Mouse (Mus musculus) CH12.LX (cell line): ENCODE results near the gene Apoa5. TPM values are rescaled to one million over a fixed set of nuclear protein-coding genes. Genes with fewer than 3 reads are reported as not detected.

Experiments
- DNase-seq: peaks from one replicate; pipeline ENCODE4 v3.0.0-alpha.2; 2013; ENCODE audit errors: extremely low read depth
- H3K27ac ChIP-seq: 2 replicates; pipeline ENCODE4 v1.5.1; 2012; ENCODE audit warnings: low read depth, mild to moderate bottlenecking, control low read depth, moderate library complexity; ENCODE audit not compliant: insufficient read depth
- H3K27me3 ChIP-seq: replicated peaks from 2 replicates; pipeline ENCODE3; 2012; ENCODE audit warnings: inconsistent platforms
- H3K36me3 ChIP-seq, 2 experiments: replicated peaks in 1 of 2; 2 replicates each; pipeline versions ENCODE3 to v1.6.1; 2012; ENCODE audit warnings: inconsistent platforms in 1 of 2, low read length in 1 of 2, mild to moderate bottlenecking in 1 of 2, mixed read lengths in 1 of 2, moderate library complexity in 1 of 2; ENCODE audit not compliant: control insufficient read depth in 1 of 2, insufficient read depth in 1 of 2
- H3K4me1 ChIP-seq, 2 experiments: 2 replicates each; pipeline ENCODE4 v1.6.1; 2012; ENCODE audit warnings: inconsistent platforms in 1 of 2, moderate library complexity in 1 of 2; ENCODE audit not compliant: insufficient read depth in 2 of 2, control insufficient read depth in 1 of 2
- H3K4me2 ChIP-seq: 2 replicates; pipeline ENCODE4 v1.6.1; 2012; ENCODE audit warnings: low read depth, mild to moderate bottlenecking, control low read depth; ENCODE audit not compliant: poor library complexity, insufficient read depth, severe bottlenecking
- H3K4me3 ChIP-seq, 3 experiments: fragments of 150-350 bp in 1 of 3; sonication (generic) in 1 of 3; replicated peaks in 1 of 3; 2 replicates each; pipeline versions ENCODE3 to v1.5.1; 2011 to 2012; ENCODE audit warnings: low read depth in 2 of 3, low read length in 2 of 3, mild to moderate bottlenecking in 2 of 3, moderate library complexity in 2 of 3, control low read depth in 1 of 3, improper control_type of control experiment in 1 of 3, inconsistent platforms in 1 of 3, mixed read lengths in 1 of 3; ENCODE audit not compliant: poor library complexity in 1 of 3
- H3K79me2 ChIP-seq: replicated peaks from 2 replicates; pipeline ENCODE4 v1.6.1; 2012; ENCODE audit warnings: mild to moderate bottlenecking, moderate library complexity; ENCODE audit not compliant: control insufficient read depth, poor library complexity, insufficient read depth, severe bottlenecking; ENCODE audit errors: extremely low read depth
- H3K9ac ChIP-seq: 2 replicates; pipeline ENCODE4 v1.6.1; 2012; ENCODE audit warnings: low read depth, mild to moderate bottlenecking, control low read depth, moderate library complexity; ENCODE audit not compliant: insufficient read depth
- H3K9me3 ChIP-seq: replicated peaks from 2 replicates; pipeline ENCODE3; 2012; ENCODE audit warnings: low read length, inconsistent platforms, mixed read lengths
- BHLHE40 ChIP-seq: IDR thresholded peaks from 2 replicates; pipeline ENCODE4 v1.6.1; 2011; ENCODE audit warnings: mild to moderate bottlenecking, low read depth, low read length, improper control_type of control experiment
- CHD1 ChIP-seq: IDR thresholded peaks from 2 replicates; pipeline ENCODE4 v1.6.1; 2012; ENCODE audit warnings: low read depth, low read length, improper control_type of control experiment, inconsistent platforms
- E2F4 ChIP-seq: IDR thresholded peaks from 2 replicates; pipeline ENCODE4 v1.6.1; 2011; ENCODE audit warnings: low read depth, low read length, improper control_type of control experiment; ENCODE audit not compliant: insufficient replicate concordance
- IRF4 ChIP-seq: IDR thresholded peaks from 2 replicates; pipeline ENCODE4 v1.6.1; 2014; ENCODE audit warnings: low read depth, mild to moderate bottlenecking, inconsistent platforms, low read length, improper control_type of control experiment
- MAFK ChIP-seq: IDR thresholded peaks from 2 replicates; pipeline ENCODE4 v1.6.1; 2011; ENCODE audit warnings: low read length, improper control_type of control experiment; ENCODE audit not compliant: insufficient replicate concordance
- MEF2A ChIP-seq: IDR thresholded peaks from 2 replicates; pipeline ENCODE4 v1.6.1; 2014; ENCODE audit warnings: low read depth, mild to moderate bottlenecking, inconsistent platforms, low read length, improper control_type of control experiment, borderline replicate concordance
- MYC ChIP-seq: IDR thresholded peaks from 2 replicates; pipeline ENCODE4 v1.6.1; 2011; ENCODE audit warnings: low read depth, mild to moderate bottlenecking, improper control_type of control experiment, low read length
- POLR2AphosphoS2 ChIP-seq: IDR thresholded peaks from 2 replicates; pipeline ENCODE4 v1.6.1; 2011; ENCODE audit warnings: low read depth, low read length, improper control_type of control experiment
- SIN3A ChIP-seq: IDR thresholded peaks from 2 replicates; pipeline ENCODE4 v1.6.1; 2012; ENCODE audit warnings: low read length, improper control_type of control experiment, inconsistent platforms
- SMC3 ChIP-seq: IDR thresholded peaks from 2 replicates; pipeline ENCODE4 v1.6.1; 2011; ENCODE audit warnings: low read depth, low read length, improper control_type of control experiment
- TBP ChIP-seq: conservative IDR thresholded peaks from 2 replicates; pipeline ENCODE4 v1.6.1; 2011; ENCODE audit warnings: low read depth, low read length, improper control_type of control experiment
- USF1 ChIP-seq: IDR thresholded peaks from 2 replicates; pipeline ENCODE4 v1.6.1; 2014; ENCODE audit warnings: low read depth, mild to moderate bottlenecking, inconsistent platforms, low read length, improper control_type of control experiment
- USF2 ChIP-seq: conservative IDR thresholded peaks from 2 replicates; pipeline ENCODE4 v1.6.1; 2011; ENCODE audit warnings: low read depth, low read length, improper control_type of control experiment
- ZC3H11A ChIP-seq: IDR thresholded peaks from 2 replicates; pipeline ENCODE4 v1.6.1; 2012; ENCODE audit warnings: low read depth, mild to moderate bottlenecking, inconsistent platforms, low read length, improper control_type of control experiment
- ZKSCAN1 ChIP-seq: IDR thresholded peaks from 2 replicates; pipeline ENCODE4 v1.6.1; 2012; ENCODE audit warnings: low read depth, inconsistent platforms, low read length, improper control_type of control experiment, borderline replicate concordance
- dilution Hi-C: fragments of 300-500 bp; cut with MboI; formaldehyde crosslinking; loops from 2 replicates; pipeline ENCODE4 v1.14.3; 2020; ENCODE audit warnings: low sequenced_read_pairs; ENCODE audit not compliant: extremely low pct_unique_long_range_greater_than_20kb, extremely low pct_ligation_motif_present
- in situ Hi-C: fragments of 300-500 bp; cut with MboI; formaldehyde crosslinking; loops from 3 replicates; pipeline ENCODE4 v1.14.3; 2019; ENCODE audit warnings: low sequenced_read_pairs, low pct_ligation_motif_present, low pct_unique_long_range_greater_than_20kb, mixed read lengths
- polyA plus RNA-seq: library from polyadenylated mRNA; unstranded; fragments of >175 nt; gene quantifications from 2 replicates; pipeline ENCODE4 v1.2.1, GENCODE M21; 2012; ENCODE audit warnings: low read depth; ENCODE audit not compliant: insufficient read length
- total RNA-seq, 2 experiments: library from RNA; depleted of rRNA; stranded (reverse); fragments of 300-350 nt in 1 of 2; fragments of >200 nt in 1 of 2; gene quantifications; 2 replicates each; pipeline ENCODE4 v1.2.3; 2012 to 2014

The Apoa5 gene
- total and polyA plus RNA-seq, 3 experiments = 0.08 TPM; not detected in 2

GRCm38 (mm10) chr9:46224945-46225660 is 43.3 kb upstream of the Apoa5 start:
- H3K36me3 ChIP-seq = peaks cover 26 to 49% of the 10 kb centered on the region in 2 experiments
- H3K27ac ChIP-seq = no peak overlapping the region
- no peak overlapping the region for H3K4me2 ChIP-seq
- H3K4me3 ChIP-seq = no peak overlapping the region
- H3K27me3 ChIP-seq = peaks cover 3% of the 10 kb centered on the region
- dilution Hi-C loops (no loop called here), in situ Hi-C loops (no loop called here)
- H3K9ac ChIP-seq = no peak overlapping the region
- H3K79me2 ChIP-seq = no peaks in the 10 kb centered on the region
- H3K4me1 ChIP-seq = peaks cover 0 to 4% of the 10 kb centered on the region in 2 experiments; a peak in 2 of 4 replicates
- TF ChIP-seq CHD1 (no peak), POLR2AphosphoS2 (no peak), TBP (no peak), IRF4 (no peak), USF2 (no peak), MAFK (no peak), MEF2A (no peak), BHLHE40 (no peak), USF1 (no peak), E2F4 (no peak), SIN3A (no peak), SMC3 (no peak)
- no peak for DNase-seq
- no peaks in the 10 kb centered on the region for H3K9me3 ChIP-seq

DNA sequence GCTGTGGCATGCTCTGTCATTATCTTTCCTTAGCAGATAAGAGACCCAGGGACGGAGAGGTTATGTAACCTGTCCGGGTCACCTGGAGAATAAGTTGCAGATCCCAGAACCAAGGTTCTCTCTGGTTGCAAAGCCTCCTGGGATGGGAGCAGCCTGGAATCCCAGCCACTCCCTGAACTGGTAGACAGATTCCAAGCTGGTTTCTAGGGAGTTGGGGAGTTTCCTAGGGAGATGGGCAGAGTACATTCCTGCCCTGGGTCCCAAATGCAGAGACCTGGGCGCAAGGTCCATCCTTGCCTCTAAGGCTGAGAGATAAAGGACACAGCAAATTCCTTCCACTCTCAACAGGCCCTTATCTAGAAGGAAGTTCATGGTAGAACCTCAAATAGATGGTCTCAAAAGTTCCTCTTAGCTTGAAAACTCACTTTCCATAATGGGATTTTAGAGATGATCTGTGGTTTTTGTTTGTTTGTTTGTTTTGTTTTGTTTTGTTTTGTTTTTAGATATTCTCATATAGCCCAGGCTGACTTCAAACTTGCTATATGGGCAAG is 41.3 kb upstream of the Apoa5 start:
- Histone ChIP-seq H3K27ac (no peak overlapping the region), H3K4me3 (no peak overlapping the region), H3K4me2 (no peak overlapping the region), H3K4me1 (peaks cover 0 to 6% of the 10 kb centered on the region in 2 experiments; a peak in 2 of 4 replicates), H3K79me2 (no peaks in the 10 kb centered on the region), H3K9me3 (no peaks in the 10 kb centered on the region), H3K36me3 (peaks cover 7 to 29% of the 10 kb centered on the region in 2 experiments), H3K27me3 (peaks cover 12% of the 10 kb centered on the region), H3K9ac (no peak overlapping the region)
- no peak for TF ChIP-seq ZKSCAN1
- no peak for TF ChIP-seq MYC
- no peak for TF ChIP-seq ZC3H11A
- dilution Hi-C loops (no loop called here), in situ Hi-C loops (no loop called here)
- DNase-seq = no peak
